Mouse (Mus musculus): Measurements from ENCODE around the gene Cdk5rap2. TPM values are rescaled to one million over a fixed set of nuclear protein-coding genes. Genes with fewer than 3 reads are reported as not detected.

The Cdk5rap2 gene
- polyA plus RNA-seq (2012; rRNA removed): 3.7 and 5.6 TPM in 2 replicates

GRCm38 (mm10) chr4:70409994-70410721 is at the start of gene Cdk5rap2:
Gene Cdk5rap2, minus strand, starts transcription at chr4:70410443.
- peak; percentile 75 for DNase-seq (ENCODE audit: low read depth)

- DNase-seq (ENCODE audit: low read depth): no peak
Measured at GRCm38 (mm10) chr4:70452161-70452560, 41.9 kb upstream of the Cdk5rap2 start.

- DNase-seq (ENCODE audit: low read depth): no peak
Measured at GRCm38 (mm10) chr4:70451750-70452149, 41.5 kb upstream of the Cdk5rap2 start.

GRCm38 (mm10) chr4:70449668-70450067 is 39.4 kb upstream of the Cdk5rap2 start:
- DNase-seq (ENCODE audit: low read depth): no peak

- no peak for DNase-seq (ENCODE audit: low read depth)
Measured at GRCm38 (mm10) chr4:70446774-70447173, 36.5 kb upstream of the Cdk5rap2 start.

- no peak for DNase-seq (ENCODE audit: low read depth)
Measured at GRCm38 (mm10) chr4:70420202-70420601, 10.0 kb upstream of the Cdk5rap2 start.

GRCm38 (mm10) chr4:70412126-70412525 is 1.9 kb upstream of the Cdk5rap2 start:
- no peak for DNase-seq (ENCODE audit: low read depth)

GRCm38 (mm10) chr4:70409456-70409855 is 787 bp downstream of the Cdk5rap2 start:
- DNase-seq (ENCODE audit: low read depth): no peak

- DNase-seq (ENCODE audit: low read depth): no peak
Measured at GRCm38 (mm10) chr4:70402109-70402819, 8.0 kb downstream of the Cdk5rap2 start.

GRCm38 (mm10) chr4:70399476-70399875 is 10.8 kb downstream of the Cdk5rap2 start:
- DNase-seq (ENCODE audit: low read depth): no peak

- DNase-seq (ENCODE audit: low read depth): no peak
Measured at GRCm38 (mm10) chr4:70399074-70399473, 11.2 kb downstream of the Cdk5rap2 start.

GRCm38 (mm10) chr4:70398088-70398487 is 12.2 kb downstream of the Cdk5rap2 start:
- no peak for DNase-seq (ENCODE audit: low read depth)

- no peak for DNase-seq (ENCODE audit: low read depth)
Measured at GRCm38 (mm10) chr4:70396701-70397100, 13.5 kb downstream of the Cdk5rap2 start.

- DNase-seq (ENCODE audit: low read depth): no peak
Measured at GRCm38 (mm10) chr4:70394736-70395135, 15.5 kb downstream of the Cdk5rap2 start.

GRCm38 (mm10) chr4:70391760-70392372 is 18.4 kb downstream of the Cdk5rap2 start:
- no peak for DNase-seq (ENCODE audit: low read depth)

- DNase-seq (ENCODE audit: low read depth): no peak
Measured at GRCm38 (mm10) chr4:70391073-70391472, 19.2 kb downstream of the Cdk5rap2 start.

- DNase-seq (ENCODE audit: low read depth): no peak
Measured at GRCm38 (mm10) chr4:70386206-70386605, 24.0 kb downstream of the Cdk5rap2 start.

- DNase-seq (ENCODE audit: low read depth): no peak
Measured at GRCm38 (mm10) chr4:70377359-70377758, 32.9 kb downstream of the Cdk5rap2 start.

GRCm38 (mm10) chr4:70365061-70365858 is 45.0 kb downstream of the Cdk5rap2 start:
- DNase-seq (ENCODE audit: low read depth): no peak

- no peak for DNase-seq (ENCODE audit: low read depth)
Measured at GRCm38 (mm10) chr4:70361366-70361765, 48.9 kb downstream of the Cdk5rap2 start.

- DNase-seq (ENCODE audit: low read depth): no peak
Measured at GRCm38 (mm10) chr4:70355659-70356350, 54.4 kb downstream of the Cdk5rap2 start.

All from gonadal fat pad, adult 2 months (tissue).